Mouse (Mus musculus): ENCODE data around the gene Tbx1.

DNA sequence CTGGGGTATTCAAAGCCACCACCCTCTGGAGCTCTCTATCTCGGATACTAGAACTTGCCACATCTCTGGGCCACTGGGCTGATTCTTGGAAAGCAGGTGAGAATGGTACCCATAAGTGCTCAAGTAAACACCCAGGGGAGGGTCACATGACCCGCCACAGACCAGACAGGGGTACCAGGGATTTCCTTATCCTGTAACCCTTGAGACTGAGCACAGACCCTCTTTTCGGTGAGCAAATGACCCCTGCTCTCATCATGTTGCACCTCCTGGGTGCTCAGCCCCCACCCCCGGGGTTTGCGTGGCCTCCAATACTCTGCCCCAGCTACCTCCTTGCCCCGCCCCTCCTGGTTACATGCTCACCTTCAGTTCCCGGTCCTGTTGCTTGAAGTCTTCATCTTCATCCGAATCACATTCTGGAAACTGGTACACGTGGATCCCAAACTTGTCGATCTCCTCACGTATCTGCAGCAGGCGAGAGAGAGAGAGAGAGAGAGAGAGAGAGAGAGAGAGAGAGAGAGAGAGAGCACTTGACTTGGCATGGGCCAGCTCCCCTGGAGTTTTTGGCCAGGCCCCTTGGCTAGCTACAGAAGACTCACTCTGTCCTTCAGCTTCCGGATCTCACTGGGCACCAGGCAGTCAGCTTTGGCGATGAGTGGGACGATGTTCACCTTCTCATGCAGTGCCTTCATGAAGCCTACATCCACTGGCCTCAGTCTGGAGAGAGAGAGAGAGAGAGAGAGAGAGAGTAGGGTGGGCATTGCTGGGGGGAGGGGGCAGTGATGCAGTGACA lies 33.5 kb upstream of the Tbx1 start:
- TF ChIP-seq GATA1 (IDR thresholded peaks at IDR 0.05; ENCODE audit: low read length): no peak
- TF ChIP-seq TAL1 (IDR thresholded peaks at IDR 0.05; ENCODE audit: low read length): no peak
